Mouse (Mus musculus): Measurements from ENCODE around the gene Spata13.

The Spata13 gene

DNA sequence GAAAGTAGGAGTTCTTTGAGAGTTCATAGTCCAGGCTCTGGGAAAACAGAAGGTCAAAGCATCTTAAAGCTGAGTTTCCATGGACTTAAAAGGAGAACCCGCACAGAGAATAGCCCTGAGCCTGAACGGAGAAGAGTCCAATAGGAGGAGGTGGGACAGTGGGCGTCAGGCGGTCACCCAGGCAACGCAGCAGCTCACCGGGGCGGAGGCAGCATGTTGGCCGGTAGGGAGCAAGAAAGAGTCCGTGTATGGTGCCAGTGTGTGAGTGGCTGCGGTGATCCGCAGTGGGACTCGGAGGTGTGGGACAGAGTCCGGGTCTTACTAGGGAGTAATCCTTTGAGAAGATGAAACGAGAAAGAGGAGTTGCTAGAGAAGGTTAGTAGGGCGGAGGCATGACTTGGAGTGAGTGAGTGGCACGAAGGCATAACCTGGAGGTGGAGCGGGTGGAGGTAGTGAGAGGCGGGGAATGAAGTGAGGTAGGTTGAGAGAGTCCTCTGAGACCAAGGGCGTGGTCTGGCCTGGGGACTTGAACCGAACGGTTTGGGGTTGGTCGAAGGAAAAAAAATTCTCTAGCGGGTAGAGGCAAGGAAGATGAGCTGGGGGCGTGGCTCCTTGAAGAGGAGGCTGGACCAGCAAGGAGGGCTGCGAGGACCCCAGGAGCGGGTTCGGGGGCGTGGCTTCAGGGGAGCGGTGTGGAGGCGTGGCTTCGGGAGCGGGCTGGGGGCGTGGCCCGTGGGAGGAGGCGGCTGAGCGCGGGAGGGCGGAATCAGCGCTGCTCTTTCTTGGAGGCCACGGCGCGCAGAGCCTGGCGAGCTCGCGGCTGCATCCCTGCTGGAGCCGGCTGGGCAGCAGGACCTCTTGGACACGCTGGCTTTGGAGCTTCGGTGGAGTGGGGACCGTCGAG lies at the start of gene Spata13:
TSS of gene Spata13 (plus strand) at position 41 of the 904 bp plus-strand sequence.
- DNase-seq (ENCODE audit: low spot score): peak; percentile 91

- DNase-seq (ENCODE audit: low spot score): no peak
Observed at GRCm38 (mm10) chr14:60586687-60587453, 46.9 kb upstream of the Spata13 start.

DNA sequence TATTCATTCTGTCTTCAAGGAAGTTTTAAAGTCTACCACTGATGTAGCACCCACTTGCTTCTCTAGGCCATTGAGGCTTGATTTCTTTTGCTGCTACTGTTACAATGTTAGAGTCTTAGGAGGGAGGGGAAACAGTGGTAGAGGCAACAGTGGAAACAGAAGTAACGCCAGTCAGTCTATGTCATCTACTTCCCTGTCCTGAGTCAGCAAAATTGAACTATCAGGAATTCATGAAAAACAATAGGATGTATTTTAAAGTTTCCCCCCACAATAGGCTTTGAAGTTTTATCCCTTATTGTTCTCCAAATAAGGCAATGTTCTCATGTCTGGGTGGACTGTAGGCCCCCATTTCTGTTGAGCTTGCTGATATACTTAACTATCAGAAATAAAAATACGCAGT lies 44.8 kb upstream of the Spata13 start:
- no peak for DNase-seq (ENCODE audit: low spot score)

GRCm38 (mm10) chr14:60592339-60592738 lies 41.5 kb upstream of the Spata13 start:
- DNase-seq (ENCODE audit: low spot score): no peak

DNA sequence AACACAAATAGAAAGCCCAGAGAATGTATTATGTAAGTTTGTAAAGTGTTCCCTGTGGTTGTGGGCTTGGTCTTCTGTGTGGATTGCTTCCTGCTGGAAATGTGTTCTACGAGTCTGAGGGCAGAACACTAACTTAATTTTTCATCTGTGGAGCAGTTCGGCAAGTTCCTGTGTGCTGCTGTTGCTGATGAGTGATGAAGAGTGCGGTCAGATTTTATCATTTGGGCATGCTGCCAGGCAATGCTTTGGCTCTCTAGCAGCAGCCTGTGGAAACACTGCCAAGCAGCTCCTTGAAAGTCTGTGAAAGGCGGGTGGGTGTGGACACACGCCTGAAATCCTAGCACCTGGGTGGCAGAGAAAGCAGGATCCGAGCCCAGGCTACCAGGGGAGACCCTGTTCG lies 41.0 kb upstream of the Spata13 start:
- DNase-seq (ENCODE audit: low spot score): peak; percentile 52

GRCm38 (mm10) chr14:60597571-60597970 lies 36.2 kb upstream of the Spata13 start:
- no peak for DNase-seq (ENCODE audit: low spot score)

DNA sequence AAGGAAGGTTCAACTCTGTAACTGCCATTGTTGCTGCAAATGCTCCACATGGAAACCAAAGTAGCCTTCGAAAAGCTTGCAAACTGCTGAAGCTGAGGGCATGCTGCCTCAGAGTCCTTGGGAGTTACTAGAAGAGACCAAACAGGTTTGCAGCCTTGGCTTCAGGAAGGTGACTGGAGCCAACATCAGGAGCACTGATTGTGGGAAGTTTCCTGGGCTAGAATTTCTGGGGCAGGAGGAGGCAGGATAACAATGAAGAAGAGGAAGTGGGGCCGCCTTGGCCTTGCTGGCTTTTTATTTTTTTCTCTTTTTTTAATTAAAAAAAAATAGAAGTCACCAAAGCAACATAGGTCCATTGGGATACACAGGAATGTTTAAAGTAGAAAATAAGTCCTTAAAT lies 34.8 kb upstream of the Spata13 start:
- DNase-seq (ENCODE audit: low spot score): no peak

- no peak for DNase-seq (ENCODE audit: low spot score)
Observed at GRCm38 (mm10) chr14:60605564-60605963, 28.2 kb upstream of the Spata13 start.

DNA sequence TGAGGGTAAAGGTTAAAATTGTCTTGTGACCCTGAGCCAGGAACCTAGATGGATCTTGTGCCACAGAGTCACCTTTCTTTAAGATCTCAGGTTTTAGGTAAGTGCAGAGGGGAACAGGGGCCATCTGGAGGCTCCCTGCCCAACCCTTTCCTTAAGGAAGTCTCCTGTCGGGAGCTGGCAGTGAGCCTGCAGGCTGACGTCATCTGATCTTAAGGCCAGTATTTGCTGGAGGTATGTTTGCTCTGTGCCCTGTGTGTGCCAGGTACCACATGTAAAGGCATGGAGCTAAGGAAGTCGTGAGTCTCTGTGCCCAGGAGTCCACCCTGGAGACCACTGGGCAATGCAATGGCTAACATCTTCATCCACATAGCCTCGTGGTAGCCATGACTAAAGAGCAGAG lies 27.6 kb upstream of the Spata13 start:
- no peak for DNase-seq (ENCODE audit: low spot score)

GRCm38 (mm10) chr14:60607743-60608142 lies 26.1 kb upstream of the Spata13 start:
- no peak for DNase-seq (ENCODE audit: low spot score)

- DNase-seq (ENCODE audit: low spot score): no peak
Observed at GRCm38 (mm10) chr14:60609160-60609559, 24.6 kb upstream of the Spata13 start.

GRCm38 (mm10) chr14:60612671-60613070 lies 21.1 kb upstream of the Spata13 start:
- no peak for DNase-seq (ENCODE audit: low spot score)

GRCm38 (mm10) chr14:60621076-60621475 lies 12.7 kb upstream of the Spata13 start:
- DNase-seq (ENCODE audit: low spot score): no peak

DNA sequence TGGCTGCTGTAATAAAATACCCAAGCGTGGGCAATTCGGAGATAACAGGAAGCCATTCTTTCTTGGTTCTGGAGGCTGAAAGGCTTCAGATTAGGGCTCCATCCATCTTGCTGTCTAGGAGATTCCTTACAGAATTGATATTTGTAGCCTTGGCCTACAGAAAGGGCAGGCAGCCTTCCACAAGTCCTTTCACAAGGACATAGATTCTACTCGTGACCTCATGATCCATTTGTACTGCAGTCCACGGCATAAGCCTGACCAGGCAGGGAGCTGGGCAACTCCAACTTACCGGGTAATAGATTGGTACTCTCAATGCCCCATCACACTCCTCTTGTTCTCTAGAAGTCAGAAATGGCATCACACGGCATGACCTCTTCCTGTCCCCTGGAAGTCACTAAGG lies 8.3 kb upstream of the Spata13 start:
- no peak for DNase-seq (ENCODE audit: low spot score)

DNA sequence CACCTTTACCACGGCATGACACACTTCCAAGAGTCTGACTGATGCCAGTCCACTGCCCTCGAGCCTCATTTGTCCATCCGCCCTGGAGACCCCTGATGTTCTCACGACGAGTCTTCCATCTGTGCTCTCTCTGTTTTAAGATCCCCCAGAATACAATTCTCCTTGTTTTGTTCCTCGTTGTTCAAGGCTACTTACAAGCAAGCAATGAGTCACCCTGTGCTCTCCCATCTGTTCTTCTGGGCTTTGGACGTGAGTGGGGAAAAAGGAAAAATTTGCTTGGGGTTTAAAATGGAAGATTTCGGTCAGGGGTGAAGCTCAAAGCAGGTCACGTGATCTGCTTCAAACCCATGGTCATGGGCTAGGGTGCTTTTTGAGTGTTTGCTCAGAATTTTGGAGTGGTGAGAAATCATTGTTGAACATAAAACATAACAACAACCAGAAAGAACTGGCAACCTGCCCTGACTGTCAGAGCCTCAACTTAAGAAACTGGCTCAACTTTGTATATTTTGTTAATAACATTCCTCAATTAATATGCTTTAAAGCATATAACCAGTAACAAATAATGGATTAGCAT lies 3.8 kb upstream of the Spata13 start:
- DNase-seq (ENCODE audit: low spot score): no peak

DNA sequence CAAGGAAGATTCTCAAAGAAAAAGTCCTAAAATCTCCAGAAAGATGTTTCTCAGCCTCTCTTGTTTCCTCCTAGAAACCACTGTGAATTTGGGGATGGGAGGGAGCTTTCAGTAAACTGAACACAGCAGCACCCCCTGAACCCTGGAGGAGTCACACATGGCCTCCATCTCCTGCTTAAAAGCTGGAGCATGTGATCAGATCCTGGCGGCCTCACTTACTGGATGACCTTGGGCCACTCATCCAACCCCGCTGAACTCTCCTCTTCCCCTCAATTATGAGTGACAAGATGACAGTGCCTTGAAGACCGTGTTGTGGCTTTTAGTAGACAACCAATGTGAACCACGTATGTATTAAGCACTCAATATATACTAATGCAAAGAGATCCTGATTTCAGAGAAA lies 2.8 kb upstream of the Spata13 start:
- DNase-seq (ENCODE audit: low spot score): no peak

DNA sequence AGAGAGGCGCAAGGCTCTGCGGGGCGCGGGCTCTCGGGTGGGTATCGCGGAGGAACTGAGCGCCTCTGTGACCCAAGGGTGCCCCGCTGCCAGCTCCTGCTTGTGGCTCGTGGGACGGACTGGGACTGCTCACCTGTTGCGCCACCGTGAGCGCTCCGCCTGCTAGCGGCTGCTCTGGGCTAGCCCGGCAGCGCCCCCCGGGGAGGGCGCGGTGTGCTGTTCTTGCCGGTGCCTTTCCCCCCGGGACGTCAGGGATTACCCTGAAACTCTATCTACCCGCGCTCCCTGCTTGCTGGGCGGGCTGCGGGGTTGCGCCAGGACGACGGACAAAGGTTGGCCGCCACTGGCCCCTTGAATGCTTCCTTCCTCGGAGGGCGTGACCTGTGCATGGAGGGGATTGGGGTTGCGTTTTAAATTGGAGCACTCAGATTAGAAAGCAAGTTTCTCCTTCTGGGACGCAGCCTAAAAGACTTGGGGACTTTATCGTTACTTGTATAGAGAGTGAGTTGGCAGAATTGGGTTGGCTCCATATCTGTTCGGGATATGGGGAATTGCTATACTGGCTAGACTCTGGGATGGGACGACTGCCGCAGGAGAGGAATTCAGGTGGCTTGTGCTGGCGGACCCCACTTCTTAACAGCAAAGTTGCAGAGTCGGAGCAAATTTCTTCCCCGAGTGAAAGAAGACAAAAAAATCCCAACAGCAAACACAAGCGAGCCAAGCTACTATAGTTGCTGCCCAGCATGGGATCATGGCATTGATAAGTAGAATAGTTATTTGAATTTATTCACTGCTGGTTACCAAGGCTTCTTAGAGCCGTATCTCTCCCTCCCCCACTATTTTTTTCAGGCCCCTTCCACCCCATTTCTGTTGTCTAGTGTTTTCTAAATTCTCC lies 1.3 kb downstream of the Spata13 start:
- peak; percentile 43 for DNase-seq (ENCODE audit: low spot score)

DNA sequence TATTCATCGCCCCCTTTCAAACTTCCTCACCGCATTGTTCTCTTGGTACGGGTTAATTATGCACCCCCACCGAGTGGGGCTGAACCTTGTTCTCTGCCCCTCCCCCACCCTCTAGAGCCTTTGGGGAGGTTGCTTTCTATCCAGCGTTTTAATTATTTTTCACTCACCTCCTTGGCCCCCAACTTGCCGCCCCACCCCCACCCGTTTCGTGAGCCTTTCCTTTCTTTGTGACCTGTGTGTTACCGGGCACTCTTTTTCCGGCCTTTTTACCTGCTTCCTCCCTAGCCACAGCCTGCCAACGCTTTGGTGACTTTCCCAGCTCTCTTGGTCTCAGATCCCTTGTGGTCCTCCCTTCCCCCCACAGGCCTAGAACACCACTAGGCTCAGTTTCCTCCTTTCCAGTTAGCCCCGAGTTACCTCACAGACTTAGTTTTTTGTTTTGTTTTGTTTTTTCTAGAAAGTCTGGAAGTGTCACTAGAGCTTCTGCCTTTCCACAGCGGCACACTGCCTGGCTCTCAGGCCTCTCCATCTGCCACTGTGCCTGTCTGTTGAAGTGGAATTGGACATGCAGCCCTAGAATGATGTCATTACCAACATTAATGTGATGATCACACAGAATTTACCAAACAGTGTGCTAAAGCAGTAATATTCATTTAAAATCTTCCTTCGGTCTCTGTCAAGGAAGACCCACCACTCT lies 2.3 kb downstream of the Spata13 start:
- no peak for DNase-seq (ENCODE audit: low spot score)

GRCm38 (mm10) chr14:60636608-60636980 lies 2.8 kb downstream of the Spata13 start:
- DNase-seq (ENCODE audit: low spot score): no peak

GRCm38 (mm10) chr14:60636996-60637395 lies 3.2 kb downstream of the Spata13 start:
- DNase-seq (ENCODE audit: low spot score): no peak

GRCm38 (mm10) chr14:60638159-60638558 lies 4.4 kb downstream of the Spata13 start:
- peak; percentile 77 for DNase-seq (ENCODE audit: low spot score)
